Mouse (Mus musculus) kidney, adult 2 months (tissue): ENCODE measurements around the gene Micu1. TPM values are rescaled to one million over a fixed set of nuclear protein-coding genes. Genes with fewer than 3 reads are reported as not detected.

Source experiments
- DNase-seq: peaks from one replicate; pipeline ENCODE4 v3.0.0; 2021
- H3K27ac ChIP-seq: fragments of 200-500 bp; 2 replicates; pipeline ENCODE4 v1.5.1; 2012; ENCODE audit warnings: low read depth, low read length, control low read depth, inconsistent platforms; ENCODE audit not compliant: insufficient read depth
- H3K27me3 ChIP-seq: fragments of 200-500 bp; replicated peaks from 2 replicates; pipeline ENCODE4 v1.6.1; 2012; ENCODE audit warnings: mild to moderate bottlenecking, moderate library complexity, low read length, inconsistent platforms; ENCODE audit not compliant: control insufficient read depth, insufficient read depth
- H3K36me3 ChIP-seq: fragments of 200-500 bp; 2 replicates; pipeline ENCODE4 v1.6.1; 2012; ENCODE audit warnings: mild to moderate bottlenecking, moderate library complexity, low read length, inconsistent platforms; ENCODE audit not compliant: control insufficient read depth, insufficient read depth
- H3K4me1 ChIP-seq: fragments of 200-500 bp; 2 replicates; pipeline ENCODE4 v1.6.1; 2011; ENCODE audit warnings: low read length; ENCODE audit not compliant: control insufficient read depth, insufficient read depth
- H3K4me3 ChIP-seq: fragments of 200-500 bp; 2 replicates; pipeline ENCODE4 v1.5.1; 2011; ENCODE audit warnings: mild to moderate bottlenecking, low read depth, low read length, control low read depth; ENCODE audit not compliant: insufficient read depth
- CTCF ChIP-seq: fragments of 200-500 bp; conservative IDR thresholded peaks from 2 replicates; pipeline ENCODE4 v1.5.1; 2011; ENCODE audit warnings: low read depth, mild to moderate bottlenecking, control low read depth, low read length, moderate library complexity, mixed read lengths; ENCODE audit not compliant: insufficient read depth, insufficient read length
- POLR2A ChIP-seq: fragments of 200-500 bp; IDR thresholded peaks from one replicate; pipeline ENCODE4 v1.6.1; 2011; ENCODE audit warnings: low read depth, low read length, control low read depth
- WGBS: fragments of 180-500 bp; shearing (Covaris S2); methylation state at CpG from one replicate; pipeline ENCODE4 v1.1.7; 2018; 5-methylcytosine and 5-hydroxymethylcytosine counted together
- polyA plus RNA-seq: library from polyadenylated mRNA; depleted of rRNA; stranded (reverse); fragments of >200 nt; gene quantifications from 2 replicates; pipeline ENCODE4 v1.2.3, GENCODE M21; 2012

Gene Micu1
- polyA plus RNA-seq, 1 experiment, result 59.0 TPM

DNA sequence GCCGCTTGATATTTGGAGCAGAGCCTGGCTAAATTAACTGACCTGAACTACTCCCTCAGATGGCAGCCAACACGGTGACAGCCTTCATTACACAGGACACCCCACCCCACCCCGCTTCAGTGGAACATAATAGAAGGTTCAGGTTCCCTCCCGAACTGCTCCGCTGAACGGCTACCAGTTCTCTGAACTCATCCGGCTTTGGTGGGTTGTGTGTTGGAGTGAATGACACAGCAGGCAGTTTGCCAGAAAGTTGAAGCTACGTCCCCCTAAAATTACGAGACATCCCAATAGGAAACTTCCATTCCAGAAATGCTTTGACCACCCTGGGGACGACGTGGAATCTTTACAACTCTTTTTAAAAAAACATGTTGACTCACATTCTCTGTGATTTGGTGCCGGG, 53.8 kb downstream of the Micu1 start:
- DNase-seq, result no peak
- H3K36me3 ChIP-seq, result no peaks in the 10 kb centered on the region
- no peak overlapping the region for H3K4me3 ChIP-seq
- no peaks in the 10 kb centered on the region for H3K4me1 ChIP-seq
- no peaks in the 10 kb centered on the region for H3K27me3 ChIP-seq
- WGBS, result 59% methylated on average over 12 of the region's 12 CpGs
- no peak overlapping the region for H3K27ac ChIP-seq
- no peak for TF ChIP-seq CTCF
- no peak for TF ChIP-seq POLR2A

DNA sequence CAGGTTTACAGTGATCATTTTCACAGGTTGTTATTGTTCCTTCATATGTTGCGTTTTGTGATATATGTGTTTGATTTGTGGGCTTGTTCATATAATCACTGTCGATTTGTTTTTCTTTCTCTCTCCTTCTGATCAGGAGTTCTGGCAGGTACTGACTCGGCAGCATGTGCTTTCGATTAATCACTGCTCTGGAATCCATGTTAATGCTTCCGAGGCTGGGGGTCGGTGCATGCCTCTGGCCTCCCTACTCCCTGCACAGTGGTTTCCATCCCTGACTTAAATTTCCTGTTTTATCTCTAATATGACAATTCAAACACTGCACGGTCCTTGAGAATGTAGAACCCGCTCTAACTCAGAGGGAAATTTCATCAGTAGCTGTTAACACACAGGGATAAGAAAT, 54.3 kb downstream of the Micu1 start:
- Histone ChIP-seq H3K27me3 (no peaks in the 10 kb centered on the region), H3K4me3 (no peak overlapping the region), H3K4me1 (no peaks in the 10 kb centered on the region), H3K36me3 (no peaks in the 10 kb centered on the region), H3K27ac (no peak overlapping the region)
- no peak for DNase-seq
- no peak for TF ChIP-seq CTCF
- no peak for TF ChIP-seq POLR2A
- 70% methylated on average over 8 of the region's 8 CpGs for WGBS

DNA sequence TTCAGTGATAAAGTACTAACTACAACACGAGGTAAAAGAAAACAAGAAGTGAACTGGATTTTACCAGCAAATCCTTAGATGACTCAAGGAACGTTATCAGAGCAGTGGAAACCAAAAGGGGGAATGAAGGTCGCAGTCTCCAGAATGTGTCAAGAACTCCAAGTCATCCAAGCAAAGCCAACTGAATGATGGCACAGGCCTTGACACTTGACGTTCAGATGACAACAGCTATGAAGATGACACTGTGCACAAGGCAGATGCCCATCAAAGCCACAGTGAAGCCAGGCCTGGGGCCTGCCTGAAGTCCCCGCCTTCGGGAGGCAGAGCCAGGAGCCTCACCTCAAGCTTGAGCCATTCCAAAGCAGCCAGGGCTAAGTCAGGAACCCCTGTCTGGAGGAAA, 62.5 kb downstream of the Micu1 start:
- Histone ChIP-seq H3K4me1 (peaks cover 10% of the 10 kb centered on the region; the same call in 1 of the 2 replicates), H3K27ac (no peak overlapping the region), H3K27me3 (no peaks in the 10 kb centered on the region), H3K36me3 (no peaks in the 10 kb centered on the region), H3K4me3 (no peak overlapping the region)
- no peak for DNase-seq
- no peak for TF ChIP-seq POLR2A
- TF ChIP-seq CTCF, result no peak
- WGBS, result 93% methylated on average over 6 of the region's 6 CpGs

DNA sequence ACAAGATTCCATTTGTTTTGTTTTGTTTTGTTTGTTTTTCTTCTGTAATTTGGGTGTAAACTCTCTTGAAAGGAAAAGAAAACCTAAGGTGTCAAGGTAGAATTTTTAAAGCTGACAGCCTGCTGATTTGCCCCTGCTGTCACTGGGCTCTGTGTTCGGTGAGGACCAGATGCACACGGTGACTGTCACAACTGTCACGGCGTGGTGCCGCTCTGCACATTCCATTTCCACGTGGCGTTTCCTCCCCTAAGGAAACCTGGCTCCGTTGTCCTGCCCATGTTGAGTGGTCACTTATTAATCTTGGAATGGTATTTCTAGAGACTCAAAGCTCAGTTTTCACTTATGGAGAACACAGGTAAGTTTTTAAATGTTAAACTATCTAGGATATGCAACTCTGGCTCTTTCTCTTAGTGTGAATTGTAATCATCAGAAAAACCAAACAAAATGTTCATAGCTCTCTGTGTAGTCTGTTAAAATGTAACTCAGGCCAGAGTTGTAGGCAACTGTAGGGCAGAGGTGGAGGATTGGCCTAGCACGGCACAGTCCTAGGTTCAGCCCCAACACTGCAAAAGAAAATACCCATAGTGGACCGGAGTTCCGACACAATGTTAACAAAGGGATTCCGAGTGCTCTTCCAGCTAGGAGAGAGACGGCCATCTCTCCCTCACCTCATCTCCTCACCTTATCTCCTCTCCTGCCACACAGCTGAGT, 66.2 kb downstream of the Micu1 start:
- DNase-seq, result peak; percentile 63
- WGBS, result 37% methylated on average over 13 of the region's 13 CpGs
- H3K27ac ChIP-seq, result no peak overlapping the region
- no peaks in the 10 kb centered on the region for H3K36me3 ChIP-seq
- H3K4me1 ChIP-seq, result peaks cover 10% of the 10 kb centered on the region; the same call in 1 of the 2 replicates
- no peak for TF ChIP-seq CTCF
- no peak for TF ChIP-seq POLR2A
- no peaks in the 10 kb centered on the region for H3K27me3 ChIP-seq
- no peak overlapping the region for H3K4me3 ChIP-seq

DNA sequence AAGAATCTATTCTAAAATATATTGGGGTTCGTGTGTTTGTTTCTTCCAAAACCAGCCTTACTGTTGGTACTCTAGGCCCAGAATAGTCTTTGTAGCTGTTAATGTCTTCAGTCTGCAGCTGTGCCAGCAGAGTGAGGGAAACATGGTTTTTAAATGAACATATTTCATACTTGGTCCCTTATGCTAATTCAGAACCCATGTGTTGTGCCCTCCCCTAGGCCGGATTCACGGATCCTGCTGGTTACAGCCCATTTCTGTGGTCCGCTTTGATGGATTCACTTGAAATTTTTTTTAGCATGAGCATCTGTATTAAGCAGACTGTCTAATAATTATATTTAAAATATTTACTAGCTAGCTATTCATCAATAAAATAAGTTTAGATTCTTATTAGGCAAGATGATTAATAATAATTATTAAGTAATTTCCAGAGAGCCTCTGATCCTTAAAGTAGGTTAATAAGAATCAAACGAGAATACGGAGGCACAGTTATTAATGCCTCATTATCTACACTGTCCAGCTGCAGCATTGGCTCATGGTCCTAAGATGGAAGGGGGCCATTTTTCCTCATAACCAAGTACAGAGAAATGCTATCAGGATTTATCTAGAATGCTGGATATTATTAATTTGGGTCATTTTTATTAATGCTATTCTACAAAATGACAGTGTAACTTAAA, 69.2 kb downstream of the Micu1 start:
- H3K27me3 ChIP-seq, result no peaks in the 10 kb centered on the region
- TF ChIP-seq CTCF, result no peak
- no peak for TF ChIP-seq POLR2A
- H3K36me3 ChIP-seq, result no peaks in the 10 kb centered on the region
- H3K4me3 ChIP-seq, result no peak overlapping the region
- no peak overlapping the region for H3K27ac ChIP-seq
- WGBS, result 91% methylated on average over 6 of the region's 6 CpGs
- peaks cover 10% of the 10 kb centered on the region; the same call in 1 of the 2 replicates for H3K4me1 ChIP-seq
- DNase-seq, result no peak

DNA sequence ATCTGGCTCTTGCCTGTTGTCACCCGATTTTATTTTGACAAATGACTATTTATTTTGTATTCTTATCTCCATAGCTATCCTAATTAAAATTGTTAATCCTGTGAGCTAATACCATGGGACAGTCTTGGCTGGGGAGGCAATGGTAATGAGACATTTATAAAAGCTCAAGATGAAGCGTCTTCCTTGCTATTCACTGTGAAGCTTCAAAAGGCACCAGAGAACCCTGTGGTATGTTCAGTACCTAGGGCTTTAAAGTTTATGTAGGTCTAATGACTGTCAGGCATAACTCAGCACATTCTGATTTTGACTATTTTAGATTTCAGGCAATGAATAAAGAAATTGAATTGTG, 69.7 kb downstream of the Micu1 start:
- Histone ChIP-seq H3K4me3 (no peak overlapping the region), H3K4me1 (peaks cover 10% of the 10 kb centered on the region; the same call in 1 of the 2 replicates), H3K27ac (no peak overlapping the region), H3K27me3 (no peaks in the 10 kb centered on the region), H3K36me3 (no peaks in the 10 kb centered on the region)
- TF ChIP-seq CTCF (no peak), POLR2A (no peak)
- WGBS, result 84% methylated on average over 2 of the region's 2 CpGs
- no peak for DNase-seq

DNA sequence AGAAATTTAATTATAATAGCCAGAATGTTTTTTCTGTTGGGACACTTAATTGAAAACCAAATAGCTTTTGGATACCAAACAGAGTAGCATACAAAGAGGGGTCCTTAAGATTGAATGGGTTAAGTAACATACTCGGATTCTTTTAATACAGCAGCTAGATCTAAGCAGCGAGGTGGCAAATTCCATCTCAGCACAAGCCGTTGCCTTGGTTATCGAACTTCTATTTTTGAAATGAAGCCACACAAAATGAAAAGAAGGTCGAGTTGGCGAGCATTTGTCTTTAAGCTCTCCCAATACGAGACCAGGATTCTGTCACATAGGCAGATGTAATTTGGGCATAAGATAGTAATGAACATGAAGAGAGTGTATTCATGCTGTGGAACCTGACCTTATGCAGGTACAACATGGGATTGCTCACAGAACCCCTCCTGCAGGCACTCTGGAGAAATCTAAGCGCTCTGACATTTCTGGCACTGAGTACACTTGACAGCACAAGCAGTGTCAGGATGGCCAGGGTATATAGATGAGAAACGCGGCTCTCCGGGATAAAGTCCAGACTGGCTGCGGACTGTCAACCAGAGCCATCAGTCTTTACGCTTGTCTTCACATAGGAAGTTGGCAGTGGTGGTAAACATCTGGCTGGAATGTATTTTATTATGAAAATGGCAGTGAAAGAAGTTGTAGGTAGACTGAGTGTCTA, 71.3 kb downstream of the Micu1 start:
- Histone ChIP-seq H3K4me1 (peaks cover 4% of the 10 kb centered on the region; the same call in 1 of the 2 replicates), H3K27me3 (no peaks in the 10 kb centered on the region), H3K27ac (no peak overlapping the region), H3K4me3 (no peak overlapping the region), H3K36me3 (no peaks in the 10 kb centered on the region)
- TF ChIP-seq CTCF (no peak), POLR2A (no peak)
- 84% methylated on average over 13 of the region's 13 CpGs for WGBS
- DNase-seq, result no peak
